ENCODE assay signal across 20 mouse cellular contexts in genomic region chr1:166467172-166467571, GRCm38 (mm10). TPM values are rescaled to one million over a fixed set of nuclear protein-coding genes. Genes with fewer than 3 reads are reported as not detected.
A peak's percentile ranks its signal among the peaks of the same experiment; 100 is the strongest.
DNase-seq lines count a peak whose midpoint lies in the region; ATAC-seq lines count a peak whose summit lies in the region.
"Had no signal": no experiment of that assay in that cellular context is flagged by ENCODE, and none has a peak within 500 bp of the region (broad histone marks: within the 10 kb centered on the region; RNA-seq: fewer than 3 reads in every experiment).

No protein-coding gene starts in this region.

- no peak for DNase-seq in cerebellum, postnatal 36 days
- DNase-seq: adrenal gland, adult 2 months; adrenal gland, adult 8-10 months; adrenal gland, postnatal 10 days; adrenal gland, postnatal 14 days; adrenal gland, postnatal 25 days; adrenal gland, postnatal 36 days; B cell, adult 2 months; cerebellum, adult 11 months; cerebellum, adult 11-12 months; cerebellum, adult 18-20 months; cerebellum, adult 2 months had no signal

- peak; percentile 92 for ATAC-seq in megakaryocyte, adult 5-6 weeks (ENCODE audit: poor library complexity, severe bottlenecking)
- ATAC-seq: activated CD4-positive, CD25-positive, alpha-beta regulatory T cell, adult 4 months; CD4-positive, CD25-positive, alpha-beta regulatory T cell, adult 4 months; Patski had no signal

RNA-seq across cellular contexts. Expression of gene Gm4846, which starts 30.2 kb away (rescaled TPM):
- not detected in 2 replicates for total RNA-seq in megakaryocyte, adult 5-6 weeks (2015)
- not detected in 2 replicates for total RNA-seq in megakaryocyte, adult 5-6 weeks (2017)
- total RNA-seq: adrenal gland, adult 8-10 months; adrenal gland, postnatal 10 days; adrenal gland, postnatal 14 days; adrenal gland, postnatal 25 days; CH12.LX; ES-E14; G1E; MEL had no signal

RNA-seq across cellular contexts. Expression of gene Pogk, which starts 57.5 kb away (rescaled TPM):
- total RNA-seq in megakaryocyte, adult 5-6 weeks (2015), result 3.6 and 4.9 TPM in 2 replicates
- 4.3 and 5.1 TPM in 2 replicates for total RNA-seq in megakaryocyte, adult 5-6 weeks (2017)
